Mouse (Mus musculus): Measurements from ENCODE around the gene Hspa12b.

DNA sequence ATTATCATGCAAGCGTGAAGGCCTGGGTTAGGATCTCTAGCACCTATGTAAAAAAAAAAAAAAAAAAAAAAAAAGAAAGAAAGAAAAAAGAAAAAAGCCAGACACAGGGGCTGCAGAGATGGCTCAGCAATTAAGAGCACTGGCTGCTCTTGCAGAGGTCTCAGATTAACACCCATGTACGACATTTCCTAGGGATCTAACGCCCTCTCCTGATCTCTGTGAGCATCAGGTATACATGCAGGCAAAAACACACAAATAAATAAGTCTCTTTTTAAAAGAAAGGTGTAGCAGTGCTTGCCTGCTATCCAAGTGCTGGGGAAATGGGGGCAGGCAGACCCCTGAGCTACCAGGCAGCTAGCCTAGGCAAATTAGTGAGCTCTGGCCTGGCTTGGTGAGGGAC lies 25.6 kb upstream of the Hspa12b start:
- TF ChIP-seq CTCF (IDR thresholded peaks at IDR 0.05; ENCODE audit: borderline replicate concordance, control insufficient read depth, extremely low read depth, insufficient read depth, low read length, poor library complexity) (no peak), POLR2A (IDR thresholded peaks at IDR 0.05; ENCODE audit: control insufficient read depth, extremely low read depth, insufficient read depth, low read length, poor library complexity) (no peak)

Data from thymus, adult 2 months (tissue).